Comparison of ENCODE assay signal across 42 mouse cellular contexts in the genomic region with DNA sequence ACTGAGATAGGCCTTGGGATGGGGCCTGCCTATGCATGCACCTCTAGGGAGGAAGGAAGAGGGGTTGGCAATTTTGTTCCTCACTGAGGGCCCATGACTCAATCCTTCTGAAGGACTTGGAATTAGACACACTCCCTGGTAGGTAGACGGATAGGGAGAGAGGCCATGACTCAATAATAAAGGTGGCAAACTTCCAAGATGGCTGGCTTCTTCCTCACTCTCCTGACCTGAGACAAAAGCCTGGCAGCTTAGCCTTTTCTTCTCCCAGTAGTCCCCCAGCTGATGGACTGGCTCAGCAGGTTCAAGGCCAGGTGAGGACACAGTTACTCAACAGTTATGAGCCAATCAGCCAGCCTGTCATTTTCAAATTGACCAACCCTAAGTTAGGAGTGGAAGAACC. TPM values are rescaled to one million over a fixed set of nuclear protein-coding genes. Genes with fewer than 3 reads are reported as not detected.
DNase-seq lines count a peak whose midpoint lies in the region; ATAC-seq and TF ChIP-seq lines count a peak whose summit lies in the region.
"Had no signal": no experiment of that assay in that cellular context is flagged by ENCODE, and none has a peak within 500 bp of the region (broad histone marks: within the 10 kb centered on the region; RNA-seq: fewer than 3 reads in every experiment).

No protein-coding gene starts in this region.

- TF ChIP-seq EP300 in stomach, postnatal 0 days (optimal IDR thresholded peaks at IDR 0.05) = no peak

- ATAC-seq in stomach, postnatal 0 days (ENCODE audit: low FRiP score, low TSS enrichment) = peak; percentile 40; the same call in 1 of the 2 replicates
- ATAC-seq: forebrain, embryonic 16.5 days; intestine, embryonic 16.5 days; lung, postnatal 0 days; midbrain, embryonic 16.5 days had no signal

- H3K9ac ChIP-seq in stomach, postnatal 0 days (ENCODE audit: low read length) = no peak overlapping the region
- H3K9ac ChIP-seq: hindbrain, embryonic 13.5 days; limb, embryonic 15.5 days; liver, embryonic 13.5 days; neural tube, embryonic 12.5 days; stomach, embryonic 15.5 days had no signal

- H3K27ac ChIP-seq in stomach, postnatal 0 days (replicated peaks) = no peak overlapping the region
- H3K27ac ChIP-seq in kidney, adult 2 months (ENCODE audit: insufficient read depth, low read depth, low read length) = no peak overlapping the region
- H3K27ac ChIP-seq: embryonic facial prominence, embryonic 13.5 days; hindbrain, embryonic 13.5 days; limb, embryonic 10.5 days; limb, embryonic 15.5 days; liver, embryonic 13.5 days; neural tube, embryonic 12.5 days; stomach, embryonic 15.5 days had no signal

- TF ChIP-seq POLR2A in kidney, adult 2 months (IDR thresholded peaks at IDR 0.05; ENCODE audit: low read depth, low read length) = no peak

- H3K27me3 ChIP-seq in stomach, postnatal 0 days (ENCODE audit: control insufficient read depth, insufficient read depth, low read length) = no peaks in the 10 kb centered on the region
- H3K27me3 ChIP-seq in kidney, adult 2 months (replicated peaks; ENCODE audit: control insufficient read depth, insufficient read depth, low read length) = no peaks in the 10 kb centered on the region
- H3K27me3 ChIP-seq: embryonic facial prominence, embryonic 13.5 days; hindbrain, embryonic 13.5 days; limb, embryonic 15.5 days; liver, embryonic 13.5 days; neural tube, embryonic 12.5 days; stomach, embryonic 15.5 days had no signal

- 43% methylated on average over 1 of the region's 1 CpGs for WGBS in stomach, postnatal 0 days
- 79% methylated on average over 1 of the region's 1 CpGs for WGBS in kidney, adult 2 months

- TF ChIP-seq CTCF in stomach, postnatal 0 days (IDR thresholded peaks at IDR 0.05; ENCODE audit: low read depth) = no peak
- no peak for TF ChIP-seq CTCF in kidney, adult 2 months (conservative IDR thresholded peaks at IDR 0.05; ENCODE audit: insufficient read depth, insufficient read length, low read depth, low read length)

- H3K36me3 ChIP-seq in stomach, postnatal 0 days (ENCODE audit: control insufficient read depth, insufficient read depth, low read length) = no peaks in the 10 kb centered on the region
- no peaks in the 10 kb centered on the region for H3K36me3 ChIP-seq in kidney, adult 2 months (ENCODE audit: control insufficient read depth, insufficient read depth, low read length)
- H3K36me3 ChIP-seq: embryonic facial prominence, embryonic 13.5 days; G1E; hindbrain, embryonic 13.5 days; limb, embryonic 10.5 days; limb, embryonic 15.5 days; liver, embryonic 13.5 days; neural tube, embryonic 12.5 days; stomach, embryonic 15.5 days had no signal

- no peak overlapping the region for H3K4me3 ChIP-seq in stomach, postnatal 0 days (ENCODE audit: low read depth, low read length)
- no peak overlapping the region for H3K4me3 ChIP-seq in kidney, adult 2 months (ENCODE audit: insufficient read depth, low read depth, low read length)
- H3K4me3 ChIP-seq: embryonic facial prominence, embryonic 13.5 days; hindbrain, embryonic 13.5 days; limb, embryonic 10.5 days; limb, embryonic 15.5 days; liver, embryonic 13.5 days; neural tube, embryonic 12.5 days; stomach, embryonic 15.5 days had no signal

- no peaks in the 10 kb centered on the region for H3K4me1 ChIP-seq in stomach, postnatal 0 days (replicated peaks; ENCODE audit: control insufficient read depth, insufficient read depth)
- H3K4me1 ChIP-seq in kidney, adult 2 months (ENCODE audit: control insufficient read depth, insufficient read depth, low read length) = no peaks in the 10 kb centered on the region
- H3K4me1 ChIP-seq: limb, embryonic 10.5 days; limb, embryonic 15.5 days; liver, embryonic 13.5 days; neural tube, embryonic 12.5 days; stomach, embryonic 15.5 days had no signal

- H3K4me2 ChIP-seq in stomach, postnatal 0 days (replicated peaks; ENCODE audit: low read depth) = no peak overlapping the region
- H3K4me2 ChIP-seq: embryonic facial prominence, embryonic 13.5 days; heart, embryonic 11.5 days; hindbrain, embryonic 13.5 days; limb, embryonic 15.5 days; liver, embryonic 13.5 days; neural tube, embryonic 12.5 days; stomach, embryonic 15.5 days had no signal

- H3K9me3 ChIP-seq in stomach, postnatal 0 days (ENCODE audit: control insufficient read depth, low read length) = no peaks in the 10 kb centered on the region
- H3K9me3 ChIP-seq: embryonic facial prominence, embryonic 13.5 days; G1E; hindbrain, embryonic 13.5 days; limb, embryonic 10.5 days; limb, embryonic 15.5 days; liver, embryonic 13.5 days; neural tube, embryonic 12.5 days; stomach, embryonic 15.5 days had no signal

- peak; percentile 10 for DNase-seq in ovary, adult 18-20 months (ENCODE audit: low spot score)
- DNase-seq in ovary, postnatal 36 days (ENCODE audit: low spot score) = no peak
- peak; percentile 91 for DNase-seq in adrenal gland, adult 2 months
- peak; percentile 72 to 79 for DNase-seq in adrenal gland, postnatal 36 days
- no peak for DNase-seq in stomach, postnatal 0 days (ENCODE audit: low spot score)
- no peak for DNase-seq in kidney, adult 2 months
- no peak for DNase-seq in urinary bladder, postnatal 25 days (ENCODE audit: low spot score)
- DNase-seq in gastrocnemius, adult 8-10 months (ENCODE audit: low spot score in 2 of 2) = no peak
- DNase-seq: cerebellum, adult 18-20 months; cerebellum, postnatal 10 days; gastrocnemius, postnatal 14 days; heart, adult 18-20 months; heart, postnatal 4 days; kidney, postnatal 4 days; layer of hippocampus, postnatal 36 days; liver, embryonic 13.5 days; retina, postnatal 1 day; right cerebral cortex, postnatal 14 days; thymus, adult 18-20 months; thymus, postnatal 36 days had no signal

RNA-seq across cellular contexts. Expression of gene Il24, which starts 5.2 kb away (rescaled TPM):
- not detected for total RNA-seq in adrenal gland, adult 2 months (2021)
- polyA plus RNA-seq in adrenal gland, adult 2 months (2012; rRNA removed) = not detected in 2 replicates
- not detected for total RNA-seq in adrenal gland, postnatal 36 days (2021)
- not detected in 2 replicates for polyA plus RNA-seq in stomach, postnatal 0 days (2015; fragmentation: Nextera tagmentation; extraction: Ambion mirVana)
- 0.06 TPM in 1 of 2 replicates, not detected in the other for polyA plus RNA-seq in kidney, adult 2 months (2012; rRNA removed)
- total RNA-seq in gastrocnemius, adult 8-10 months (2022) = not detected
- total RNA-seq: adrenal gland, adult 18-20 months; common myeloid progenitor, adult 5-6 weeks; G1E; gastrocnemius, postnatal 14 days; heart, adult 18-20 months; heart, postnatal 4 days; layer of hippocampus, adult 8-10 months; layer of hippocampus, postnatal 36 days; left cerebral cortex, postnatal 10 days had no signal
- polyA plus RNA-seq: brain, embryonic 14.5 days; C2C12; forebrain, embryonic 11.5 days; forebrain, embryonic 16.5 days; G1E; heart, embryonic 11.5 days; heart, embryonic 16.5 days; hindbrain, embryonic 13.5 days; intestine, embryonic 16.5 days; kidney, embryonic 16.5 days; limb, embryonic 10.5 days; limb, embryonic 15.5 days; liver, embryonic 13.5 days; lung, postnatal 0 days; midbrain, embryonic 16.5 days; neural tube, embryonic 12.5 days; small intestine, adult 2 months; stomach, embryonic 15.5 days had no signal

RNA-seq across cellular contexts. Expression of gene Il20, which starts 18.8 kb away (rescaled TPM):
- total RNA-seq in adrenal gland, adult 2 months (2021) = not detected
- not detected in 2 replicates for polyA plus RNA-seq in adrenal gland, adult 2 months (2012; rRNA removed)
- total RNA-seq in adrenal gland, postnatal 36 days (2021) = not detected
- not detected in 2 replicates for polyA plus RNA-seq in stomach, postnatal 0 days (2015; fragmentation: Nextera tagmentation; extraction: Ambion mirVana)
- polyA plus RNA-seq in kidney, adult 2 months (2012; rRNA removed) = not detected in 2 replicates
- total RNA-seq in gastrocnemius, adult 8-10 months (2022) = not detected
- total RNA-seq: adrenal gland, adult 18-20 months; common myeloid progenitor, adult 5-6 weeks; G1E; gastrocnemius, postnatal 14 days; heart, adult 18-20 months; heart, postnatal 4 days; layer of hippocampus, adult 8-10 months; layer of hippocampus, postnatal 36 days; left cerebral cortex, postnatal 10 days had no signal
- polyA plus RNA-seq: brain, embryonic 14.5 days; C2C12; embryonic facial prominence, embryonic 13.5 days; forebrain, embryonic 11.5 days; forebrain, embryonic 16.5 days; G1E; heart, embryonic 11.5 days; heart, embryonic 16.5 days; hindbrain, embryonic 13.5 days; intestine, embryonic 16.5 days; kidney, embryonic 16.5 days; limb, embryonic 10.5 days; limb, embryonic 15.5 days; liver, embryonic 13.5 days; lung, postnatal 0 days; midbrain, embryonic 16.5 days; neural tube, embryonic 12.5 days; small intestine, adult 2 months; stomach, embryonic 15.5 days had no signal

RNA-seq across cellular contexts. Expression of gene Fcmr, which starts 27.0 kb away (rescaled TPM):
- 1 to 10 TPM in 1 of 2 experiments, not detected in 1; 1.0 TPM for total RNA-seq in adrenal gland, adult 2 months (2021)
- polyA plus RNA-seq in adrenal gland, adult 2 months (2012; rRNA removed) = 0.41 and 1.4 TPM in 2 replicates
- total RNA-seq in adrenal gland, postnatal 36 days (2021) = not detected
- 0.08 TPM in 1 of 2 replicates, not detected in the other for polyA plus RNA-seq in stomach, postnatal 0 days (2015; fragmentation: Nextera tagmentation; extraction: Ambion mirVana)
- polyA plus RNA-seq in kidney, adult 2 months (2012; rRNA removed) = 5.3 and 16.2 TPM in 2 replicates
- not detected for total RNA-seq in gastrocnemius, adult 8-10 months (2022)
- total RNA-seq: common myeloid progenitor, adult 5-6 weeks; G1E; gastrocnemius, postnatal 14 days; layer of hippocampus, adult 8-10 months; layer of hippocampus, postnatal 36 days had no signal
- polyA plus RNA-seq: C2C12; embryonic facial prominence, embryonic 13.5 days; forebrain, embryonic 11.5 days; forebrain, embryonic 16.5 days; G1E; liver, embryonic 13.5 days; neural tube, embryonic 12.5 days had no signal

RNA-seq across cellular contexts. Expression of gene Il19, which starts 47.5 kb away (rescaled TPM):
- total RNA-seq in adrenal gland, adult 2 months (2021) = not detected
- polyA plus RNA-seq in adrenal gland, adult 2 months (2012; rRNA removed) = not detected in 2 replicates
- total RNA-seq in adrenal gland, postnatal 36 days (2021) = not detected
- 0.15 TPM in 1 of 2 replicates, not detected in the other for polyA plus RNA-seq in stomach, postnatal 0 days (2015; fragmentation: Nextera tagmentation; extraction: Ambion mirVana)
- polyA plus RNA-seq in kidney, adult 2 months (2012; rRNA removed) = not detected in 2 replicates
- under 1 TPM in 1 of 4 experiments, not detected in 3; 0.43 TPM for total RNA-seq in gastrocnemius, adult 8-10 months (2022)
- total RNA-seq: adrenal gland, adult 18-20 months; common myeloid progenitor, adult 5-6 weeks; G1E; gastrocnemius, postnatal 14 days; heart, adult 18-20 months; heart, postnatal 4 days; layer of hippocampus, adult 8-10 months; layer of hippocampus, postnatal 36 days; left cerebral cortex, postnatal 10 days had no signal
- polyA plus RNA-seq: brain, embryonic 14.5 days; embryonic facial prominence, embryonic 13.5 days; forebrain, embryonic 11.5 days; forebrain, embryonic 16.5 days; G1E; heart, embryonic 11.5 days; heart, embryonic 16.5 days; hindbrain, embryonic 13.5 days; intestine, embryonic 16.5 days; kidney, embryonic 16.5 days; limb, embryonic 15.5 days; liver, embryonic 13.5 days; lung, postnatal 0 days; midbrain, embryonic 16.5 days; neural tube, embryonic 12.5 days; small intestine, adult 2 months; stomach, embryonic 15.5 days had no signal

Comparison
In these comparisons a context has a peak if more than half of its experiments do, and no peak if none do; other contexts are left out.
1. DNase-seq: peak in ovary, adult 18-20 months (single experiment), adrenal gland, adult 2 months (single experiment) and adrenal gland, postnatal 36 days (2 of 2); none in ovary, postnatal 36 days (single experiment), stomach, postnatal 0 days (single experiment), kidney, adult 2 months (single experiment), urinary bladder, postnatal 25 days (single experiment) and gastrocnemius, adult 8-10 months (0 of 2).